Mouse (Mus musculus) forelimb bud, embryonic 11.5 days (tissue): Measurements from ENCODE around the gene Ppp2r2c.
A peak's percentile ranks its signal among the peaks of the same experiment; 100 is the strongest.
"Not testable (repeated sequence)": the region's sequence is repeated elsewhere in the genome, so short reads cannot be mapped to it uniquely, and the experiment has no call there.

Experiments
- DNase-seq: peaks from one replicate; pipeline ENCODE4 v3.0.0-alpha.2; 2012; ENCODE audit warnings: low read depth, low spot score

The Ppp2r2c gene

GRCm38 (mm10) chr5:36923826-36924700 lies 55.8 kb downstream of the Ppp2r2c start:
- no peak for DNase-seq

GRCm38 (mm10) chr5:36928701-36929100 lies 60.4 kb downstream of the Ppp2r2c start:
- DNase-seq: no peak

GRCm38 (mm10) chr5:36929376-36929775 lies 61.1 kb downstream of the Ppp2r2c start:
- no peak for DNase-seq

- DNase-seq: peak; percentile 40
Observed at GRCm38 (mm10) chr5:36933383-36933782, 65.1 kb downstream of the Ppp2r2c start.

GRCm38 (mm10) chr5:36935486-36936473 lies 67.5 kb downstream of the Ppp2r2c start:
- peak; percentile 25 for DNase-seq

GRCm38 (mm10) chr5:36936548-36936947 lies 68.2 kb downstream of the Ppp2r2c start:
- no peak for DNase-seq

- DNase-seq: no peak
Observed at GRCm38 (mm10) chr5:36938021-36938420, 69.7 kb downstream of the Ppp2r2c start.

- not testable (repeated sequence) for DNase-seq
Observed at GRCm38 (mm10) chr5:36938991-36939390, 70.7 kb downstream of the Ppp2r2c start.

GRCm38 (mm10) chr5:36942446-36942845 lies 74.1 kb downstream of the Ppp2r2c start:
- DNase-seq: no peak

GRCm38 (mm10) chr5:36944552-36944951 lies 76.2 kb downstream of the Ppp2r2c start:
- no peak for DNase-seq

GRCm38 (mm10) chr5:36945102-36945701 lies 76.9 kb downstream of the Ppp2r2c start:
- DNase-seq: no peak

GRCm38 (mm10) chr5:36945713-36946112 lies 77.4 kb downstream of the Ppp2r2c start:
- DNase-seq: no peak

- peak; percentile 66 for DNase-seq
Observed at GRCm38 (mm10) chr5:36946445-36946844, 78.1 kb downstream of the Ppp2r2c start.

GRCm38 (mm10) chr5:36948831-36949230 lies 80.5 kb downstream of the Ppp2r2c start:
- DNase-seq: peak; percentile 62

- no peak for DNase-seq
Observed at GRCm38 (mm10) chr5:36950871-36951270, 82.6 kb downstream of the Ppp2r2c start.

- no peak for DNase-seq
Observed at GRCm38 (mm10) chr5:36952311-36952710, 84.0 kb downstream of the Ppp2r2c start.

- peak; percentile 12 for DNase-seq
Observed at GRCm38 (mm10) chr5:36955366-36955765, 87.1 kb downstream of the Ppp2r2c start.

GRCm38 (mm10) chr5:36958837-36959236 lies 90.5 kb downstream of the Ppp2r2c start:
- DNase-seq: peak; percentile 61

- no peak for DNase-seq
Observed at GRCm38 (mm10) chr5:36960501-36960900, 92.2 kb downstream of the Ppp2r2c start.

GRCm38 (mm10) chr5:36971587-36971986 lies 103.3 kb downstream of the Ppp2r2c start:
- no peak for DNase-seq

GRCm38 (mm10) chr5:36975336-36975735 lies 107.0 kb downstream of the Ppp2r2c start:
- no peak for DNase-seq

GRCm38 (mm10) chr5:36977809-36978208 lies 109.5 kb downstream of the Ppp2r2c start:
- no peak for DNase-seq
